In the genomic region with DNA sequence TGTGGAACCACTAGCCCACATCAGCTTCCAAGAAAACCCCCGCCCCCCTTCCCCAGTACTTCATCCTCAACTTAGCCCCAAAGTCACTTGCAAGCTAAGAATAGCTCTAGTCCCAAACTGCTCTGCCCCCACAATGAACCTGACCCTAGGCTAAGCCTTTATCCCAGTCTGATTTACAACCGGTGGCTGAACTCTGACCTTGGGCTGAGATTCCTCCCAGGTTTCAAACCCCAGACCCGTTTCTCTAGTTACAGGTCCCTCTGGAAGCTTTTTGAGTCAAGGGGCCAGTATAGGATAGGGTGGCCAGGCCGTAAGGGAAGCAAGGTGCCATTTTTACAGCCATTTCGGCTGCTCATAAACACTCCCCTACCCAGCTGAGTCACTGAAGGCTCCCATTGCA, we compare ENCODE assay signal across 23 mouse cellular contexts. TPM values are rescaled to one million over a fixed set of nuclear protein-coding genes. Genes with fewer than 3 reads are reported as not detected.
A peak's percentile ranks its signal among the peaks of the same experiment; 100 is the strongest.
DNase-seq lines count a peak whose midpoint lies in the region; ATAC-seq lines count a peak whose summit lies in the region.
"Had no signal": no experiment of that assay in that cellular context is flagged by ENCODE, and none has a peak within 500 bp of the region (broad histone marks: within the 10 kb centered on the region; RNA-seq: fewer than 3 reads in every experiment).

No protein-coding gene starts in this region.

- no peaks in the 10 kb centered on the region for H3K36me3 ChIP-seq in kidney, embryonic 14.5 days (ENCODE audit: control insufficient read depth, insufficient read depth, low read length)
- H3K36me3 ChIP-seq: heart, embryonic 12.5 days; liver, embryonic 15.5 days; midbrain, embryonic 10.5 days had no signal

- ATAC-seq in kidney, embryonic 14.5 days (ENCODE audit: low FRiP score, low TSS enrichment), result 0 out of 2 replicates have a peak, but pooled peaks have one; percentile 4
- ATAC-seq: CD4-positive, CD25-positive, alpha-beta regulatory T cell, adult 4 months; forebrain, postnatal 0 days; inflammation-experienced regulatory T-cells, adult 6 months had no signal

- no peak overlapping the region for H3K4me3 ChIP-seq in kidney, embryonic 14.5 days (ENCODE audit: low read length)
- H3K4me3 ChIP-seq: erythroblast, embryonic 14.5 days; heart, embryonic 12.5 days; left cerebral cortex, adult 2 months; liver, embryonic 15.5 days; midbrain, embryonic 10.5 days had no signal

- no peak for DNase-seq in kidney, postnatal 4 days
- peak; percentile 62 for DNase-seq in embryo, embryonic 9.5 days (ENCODE audit: extremely low spot score)
- DNase-seq in kidney, postnatal 36 days, result peak; percentile 54 to 59
- peak; percentile 71 for DNase-seq in yolk sac, embryonic 10.5 days (ENCODE audit: low spot score)
- DNase-seq in c-Kit-positive CD71-positive TER-119-positive erythroid progenitor cells, embryonic 14.5 days (ENCODE audit: low spot score), result no peak
- no peak for DNase-seq in layer of hippocampus, postnatal 10 days (ENCODE audit: low spot score in 2 of 2)
- DNase-seq: adrenal gland, adult 8-10 months; cerebellum, adult 2 months; forebrain, postnatal 0 days; gastrocnemius, postnatal 14 days; heart, postnatal 4 days; right cerebral cortex, postnatal 14 days; thymus, postnatal 4 days had no signal

- peaks cover 7% of the 10 kb centered on the region; the same call in 1 of the 2 replicates for H3K27me3 ChIP-seq in kidney, embryonic 14.5 days (ENCODE audit: control insufficient read depth, insufficient read depth, low read length)

- WGBS in kidney, embryonic 14.5 days, result 9% methylated on average over 5 of the region's 5 CpGs

- no peaks in the 10 kb centered on the region for H3K9me3 ChIP-seq in kidney, embryonic 14.5 days (ENCODE audit: control insufficient read depth, low read length)
- H3K9me3 ChIP-seq: heart, embryonic 12.5 days; liver, embryonic 15.5 days; midbrain, embryonic 10.5 days had no signal

- peak overlapping the region; percentile 14 for H3K27ac ChIP-seq in kidney, embryonic 14.5 days (ENCODE audit: low read depth, low read length)
- H3K27ac ChIP-seq: left cerebral cortex, adult 2 months; liver, embryonic 15.5 days had no signal

- H3K4me1 ChIP-seq in kidney, embryonic 14.5 days (ENCODE audit: control insufficient read depth, insufficient read depth, low read length), result peaks cover 54% of the 10 kb centered on the region

- peak overlapping the region; percentile 28; the same call in 1 of the 2 replicates for H3K9ac ChIP-seq in kidney, embryonic 14.5 days (ENCODE audit: low read depth, low read length)
- H3K9ac ChIP-seq: forebrain, postnatal 0 days; heart, embryonic 12.5 days; liver, embryonic 15.5 days had no signal

- 0 out of 2 replicates have a peak overlapping the region, but pooled peaks have one; percentile 6 for H3K4me2 ChIP-seq in kidney, embryonic 14.5 days (replicated peaks; ENCODE audit: low read depth, low read length)
- H3K4me2 ChIP-seq: heart, embryonic 12.5 days; liver, embryonic 15.5 days had no signal

RNA-seq across cellular contexts. Expression of a gene that starts 0.7 kb away (rescaled TPM):
- polyA plus RNA-seq in kidney, embryonic 14.5 days (2014; fragmentation: Nextera tagmentation; extraction: Ambion mirVana), result 27.3 and 40.9 TPM in 2 replicates
- total RNA-seq in layer of hippocampus, postnatal 10 days (2021), result 1 to 10 TPM; 6.7 to 7.6 TPM
- polyA plus RNA-seq: CD4-positive, CD25-positive, alpha-beta regulatory T cell, adult 4 months; erythroblast, embryonic 14.5 days; inflammation-experienced regulatory T-cells, adult 6 months had no signal

RNA-seq across cellular contexts. Expression of a gene that starts 4.6 kb away (rescaled TPM):
- 0.96 and 1.4 TPM in 2 replicates for polyA plus RNA-seq in kidney, embryonic 14.5 days (2014; fragmentation: Nextera tagmentation; extraction: Ambion mirVana)
- total RNA-seq in layer of hippocampus, postnatal 10 days (2021), result under 1 TPM; 0.49 to 0.75 TPM
- total RNA-seq: common myeloid progenitor, adult 5-6 weeks; layer of hippocampus, adult 18-20 months; left cerebral cortex, adult 2 months had no signal
- polyA plus RNA-seq: CD4-positive, CD25-positive, alpha-beta regulatory T cell, adult 4 months; erythroblast, embryonic 14.5 days; inflammation-experienced regulatory T-cells, adult 6 months had no signal

RNA-seq across cellular contexts. Expression of a gene that starts 51.7 kb away (rescaled TPM):
- polyA plus RNA-seq in kidney, embryonic 14.5 days (2014; fragmentation: Nextera tagmentation; extraction: Ambion mirVana), result not detected in 2 replicates
- not detected for total RNA-seq in layer of hippocampus, postnatal 10 days (2021)
- total RNA-seq: adrenal gland, adult 8-10 months; common myeloid progenitor, adult 5-6 weeks; forebrain, postnatal 0 days; gastrocnemius, postnatal 14 days; heart, postnatal 4 days; layer of hippocampus, adult 18-20 months; left cerebral cortex, adult 2 months had no signal
- polyA plus RNA-seq: CD4-positive, CD25-positive, alpha-beta regulatory T cell, adult 4 months; cerebellum, adult 2 months; erythroblast, embryonic 14.5 days; forebrain, postnatal 0 days; inflammation-experienced regulatory T-cells, adult 6 months; liver, embryonic 15.5 days; midbrain, embryonic 10.5 days had no signal

Comparison
In these comparisons a context has a peak if more than half of its experiments do, and no peak if none do; other contexts are left out.
1. DNase-seq: peak in embryo, embryonic 9.5 days (single experiment), kidney, postnatal 36 days (2 of 2) and yolk sac, embryonic 10.5 days (single experiment); none in kidney, postnatal 4 days (0 of 2), c-Kit-positive CD71-positive TER-119-positive erythroid progenitor cells, embryonic 14.5 days (single experiment) and layer of hippocampus, postnatal 10 days (0 of 2).